Mouse (Mus musculus) megakaryocyte-erythroid progenitor cell, adult 5-6 weeks (primary cell): ENCODE results near the gene Paqr7. TPM values are rescaled to one million over a fixed set of nuclear protein-coding genes. Genes with fewer than 3 reads are reported as not detected.
"Not testable (repeated sequence)": the region's sequence is repeated elsewhere in the genome, so short reads cannot be mapped to it uniquely, and the experiment has no call there.

Experiments
- ATAC-seq: replicated peaks from 2 replicates; pipeline ENCODE4 v1.8.0; 2016; ENCODE audit warnings: mild to moderate bottlenecking, inconsistent platforms; ENCODE audit not compliant: severe bottlenecking, poor library complexity, low FRiP score, low TSS enrichment
- total RNA-seq, 2 experiments: library from RNA; stranded (forward) in 1 of 2; stranded (reverse) in 1 of 2; fragments of 200-1000, 215-1000 nt in 1 of 2; fragments of >200 nt in 1 of 2; fragmentation: Nextera tagmentation in 1 of 2; gene quantifications; 2 replicates each; pipeline ENCODE4 v1.2.3; 2014 to 2017

The Paqr7 gene
- total RNA-seq, 2 experiments from 2014 or later, result 0.47 to 0.66 TPM

- no peak for ATAC-seq
These were observed 726 bp downstream of the Paqr7 start for GRCm38 (mm10) chr4:134497223-134497622.

DNA sequence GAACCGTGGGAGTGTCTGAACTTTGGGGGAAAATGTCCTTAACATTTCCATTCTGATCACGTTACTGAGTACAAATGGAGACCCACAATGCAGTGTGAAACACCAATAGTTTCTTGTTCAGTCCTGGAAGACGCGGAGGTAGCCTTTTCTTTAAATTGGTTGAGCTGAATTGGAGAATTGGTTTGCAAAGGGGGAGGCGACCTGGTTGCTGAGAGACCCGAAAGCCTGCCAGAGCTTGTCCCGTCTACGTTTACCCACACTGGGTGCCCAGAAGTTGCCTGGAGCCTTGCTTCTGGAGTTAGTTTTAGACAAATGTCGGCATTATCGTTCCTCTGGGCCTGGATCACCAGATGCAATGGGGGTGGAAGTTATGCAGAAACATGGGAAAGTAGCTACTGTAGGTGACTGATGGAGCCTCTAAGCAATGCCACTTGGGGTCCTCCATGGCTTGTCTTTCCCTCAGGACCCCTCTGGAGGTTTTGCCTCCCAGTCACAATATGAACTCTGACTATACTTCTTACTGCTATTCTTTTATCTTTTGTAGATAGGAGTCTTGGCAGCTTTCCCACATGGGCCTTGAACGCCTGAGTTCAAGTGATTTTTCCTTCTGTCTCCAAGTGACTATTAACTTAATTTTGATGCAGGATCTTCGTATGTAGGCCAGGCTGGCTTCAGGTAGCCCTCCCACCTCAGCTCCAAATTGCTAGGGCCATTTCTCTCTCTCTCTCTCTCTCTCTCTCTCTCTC, 1.7 kb downstream of the Paqr7 start:
- ATAC-seq, result no peak

GRCm38 (mm10) chr4:134498983-134499382, 2.5 kb downstream of the Paqr7 start:
- ATAC-seq, result not testable (repeated sequence)

GRCm38 (mm10) chr4:134501095-134501494, 4.6 kb downstream of the Paqr7 start:
- ATAC-seq, result no peak

GRCm38 (mm10) chr4:134503686-134504357, 7.3 kb downstream of the Paqr7 start:
- ATAC-seq, result peak; percentile 59

- no peak for ATAC-seq
These were observed 8.8 kb downstream of the Paqr7 start for GRCm38 (mm10) chr4:134505303-134505789.

GRCm38 (mm10) chr4:134505966-134506594, 9.6 kb downstream of the Paqr7 start:
- ATAC-seq, result peak; percentile 75

GRCm38 (mm10) chr4:134506713-134507112, 10.2 kb downstream of the Paqr7 start:
- no peak for ATAC-seq

- ATAC-seq, result no peak
These were observed 13.9 kb downstream of the Paqr7 start for GRCm38 (mm10) chr4:134510396-134510795.

- ATAC-seq, result peak; percentile 82
These were observed 14.4 kb downstream of the Paqr7 start, which contains the start of gene Aunip for GRCm38 (mm10) chr4:134510845-134511411. Gene Aunip, plus strand, starts transcription at chr4:134510999.

- ATAC-seq, result no peak
These were observed 15.2 kb downstream of the Paqr7 start for GRCm38 (mm10) chr4:134511730-134512129.

- ATAC-seq, result peak; percentile 67
These were observed 16.3 kb downstream of the Paqr7 start for GRCm38 (mm10) chr4:134512798-134513197.

- no peak for ATAC-seq
These were observed 17.9 kb downstream of the Paqr7 start for GRCm38 (mm10) chr4:134514309-134514930.

- ATAC-seq, result no peak
These were observed 19.1 kb downstream of the Paqr7 start for GRCm38 (mm10) chr4:134515614-134516013.

DNA sequence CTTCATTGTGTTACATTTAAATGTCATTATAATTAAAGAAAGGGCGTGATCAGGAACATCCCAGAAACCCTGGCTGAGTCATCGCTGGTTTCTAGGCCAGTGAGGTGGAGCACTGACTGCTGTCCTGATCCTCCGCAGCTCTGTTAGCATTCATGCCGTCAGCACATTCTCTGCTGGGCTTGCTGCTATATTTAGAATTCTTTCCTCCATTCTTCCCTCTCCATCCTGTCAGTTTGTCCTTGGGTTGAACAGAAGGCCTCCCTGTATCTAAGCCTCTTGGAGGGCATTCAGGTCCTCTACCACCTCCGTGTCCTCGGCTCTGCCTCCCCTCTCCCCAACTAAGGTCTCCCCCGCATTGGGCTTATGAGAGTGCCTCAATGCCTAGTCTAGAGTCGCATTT, 20.5 kb downstream of the Paqr7 start:
- no peak for ATAC-seq

DNA sequence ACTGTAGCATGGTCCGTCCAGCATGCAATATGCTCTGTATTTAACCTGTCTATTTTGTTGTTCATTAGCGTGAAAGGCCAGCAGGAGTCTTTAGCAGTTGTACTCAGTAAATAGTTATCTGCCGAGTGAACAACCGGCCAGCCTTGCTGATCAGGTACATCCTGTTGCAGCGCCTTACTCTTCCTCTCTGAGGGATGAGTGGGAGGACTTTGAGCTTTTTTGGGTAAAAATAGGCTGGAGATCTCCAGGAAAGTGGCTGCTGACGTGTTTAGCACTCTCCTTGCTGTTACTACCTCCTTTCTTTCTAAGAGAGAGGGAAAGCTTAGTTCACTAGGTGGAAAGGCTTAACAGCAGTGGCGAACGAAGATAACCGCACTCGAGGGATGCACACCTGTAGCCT, 21.2 kb downstream of the Paqr7 start:
- ATAC-seq, result no peak

DNA sequence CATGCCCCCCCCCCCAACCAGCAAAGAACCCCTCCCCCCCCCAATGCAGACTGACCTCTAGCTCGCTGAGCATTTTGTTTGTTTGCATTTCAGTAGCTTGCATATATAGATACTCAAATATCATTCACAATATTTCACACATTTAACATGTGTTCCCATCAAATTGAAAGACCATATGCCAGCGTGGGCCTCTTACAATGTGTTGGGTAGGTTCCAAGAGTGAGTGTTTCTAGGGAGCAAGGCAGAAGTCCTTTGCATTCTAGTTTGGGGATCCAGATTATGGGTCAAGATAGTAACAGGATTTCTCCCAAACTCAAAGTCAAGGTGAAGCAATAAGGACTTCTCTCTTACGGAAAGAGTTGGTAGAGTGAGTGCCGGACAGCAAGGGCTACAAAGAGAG, 22.0 kb downstream of the Paqr7 start:
- ATAC-seq, result no peak

DNA sequence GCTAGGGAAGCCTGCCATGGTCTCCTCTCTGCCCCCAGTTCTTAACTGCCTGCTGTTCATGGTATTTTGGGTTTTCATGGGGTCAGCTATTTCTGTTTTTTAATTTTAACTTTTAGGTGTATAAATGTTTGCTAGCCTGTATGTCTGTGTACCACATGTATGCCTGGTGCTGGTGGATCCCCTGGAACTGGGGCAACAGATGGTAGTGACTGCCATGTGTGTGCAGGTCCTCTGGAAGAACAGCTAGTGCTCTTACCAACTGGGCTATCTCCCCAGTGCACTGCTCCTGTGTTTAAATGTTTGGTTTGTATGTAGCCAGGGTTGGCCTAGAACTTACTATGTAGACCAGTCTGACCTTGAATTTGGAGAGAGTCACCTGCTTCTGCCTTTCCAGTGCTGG, 22.8 kb downstream of the Paqr7 start:
- ATAC-seq, result no peak

DNA sequence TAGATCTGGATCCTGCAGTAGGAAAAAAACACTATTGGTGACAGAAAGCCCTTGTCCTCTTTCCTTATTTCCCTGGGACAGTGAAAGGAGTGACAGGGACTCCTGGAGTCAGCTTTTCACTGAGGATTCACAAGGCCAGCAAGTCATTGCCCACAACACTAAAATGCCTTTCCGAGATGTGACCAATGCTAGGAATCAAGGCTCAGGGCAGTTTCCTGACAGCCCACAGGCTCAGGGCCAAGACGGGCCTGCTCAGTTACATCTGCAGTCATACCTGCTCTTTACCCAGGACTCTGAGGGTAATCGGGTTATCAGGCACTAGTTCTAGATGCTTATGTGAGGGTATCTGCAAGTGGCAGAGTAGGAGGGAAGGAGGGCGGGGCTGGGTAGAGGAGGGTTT, 26.9 kb downstream of the Paqr7 start:
- no peak for ATAC-seq

DNA sequence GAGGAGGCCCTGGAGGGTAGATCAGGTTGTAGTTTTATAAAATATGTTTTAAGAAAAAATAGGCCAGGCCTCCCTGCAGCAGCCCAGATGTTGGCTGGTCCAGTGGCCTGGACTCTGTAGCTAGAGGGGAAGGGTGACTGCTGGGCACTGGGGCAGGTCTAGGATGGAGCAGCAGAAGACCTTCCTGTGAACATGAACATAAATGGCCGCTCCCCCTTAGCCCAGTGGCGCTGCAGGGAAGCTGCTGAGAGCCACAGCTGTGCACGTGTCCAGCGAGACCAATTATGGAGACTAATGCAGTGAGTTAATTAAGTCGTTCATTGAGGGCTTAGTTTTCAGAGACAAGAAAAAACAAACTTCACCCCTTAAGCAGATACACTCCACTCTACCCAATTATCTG, 29.3 kb downstream of the Paqr7 start:
- ATAC-seq, result no peak
